Mouse (Mus musculus): ENCODE results near the gene Gm37240. TPM values are rescaled to one million over a fixed set of nuclear protein-coding genes. Genes with fewer than 3 reads are reported as not detected.
A peak's percentile ranks its signal among the peaks of the same experiment; 100 is the strongest.

The Gm37240 gene
- polyA plus RNA-seq, 1 experiment from 2014 or later = 0.82 TPM

GRCm38 (mm10) chr3:85282816-85283215, 604.5 kb downstream of the Gm37240 start:
- Histone ChIP-seq H3K4me1 (ENCODE audit: control insufficient read depth, insufficient read depth, low read length) (no peaks in the 10 kb centered on the region), H3K27ac (ENCODE audit: low read depth, low read length) (no peak overlapping the region), H3K9me3 (ENCODE audit: control insufficient read depth, low read length) (no peaks in the 10 kb centered on the region), H3K4me3 (ENCODE audit: low read depth, low read length) (no peak overlapping the region), H3K9ac (ENCODE audit: low read length) (no peak overlapping the region), H3K27me3 (ENCODE audit: control insufficient read depth, insufficient read depth, low read length) (no peaks in the 10 kb centered on the region), H3K4me2 (ENCODE audit: low read depth) (no peak overlapping the region), H3K36me3 (ENCODE audit: control insufficient read depth, insufficient read depth, low read length) (no peaks in the 10 kb centered on the region)
- ATAC-seq (ENCODE audit: insufficient read depth, low FRiP score, low TSS enrichment) (no peak), DNase-seq (ENCODE audit: low spot score) (no peak)
- 89% methylated on average over 5 of the region's 5 CpGs for WGBS

- Histone ChIP-seq H3K27me3 (ENCODE audit: control insufficient read depth, insufficient read depth, low read length) (no peaks in the 10 kb centered on the region), H3K9me3 (ENCODE audit: control insufficient read depth, low read length) (no peaks in the 10 kb centered on the region), H3K9ac (ENCODE audit: low read length) (no peak overlapping the region), H3K36me3 (ENCODE audit: control insufficient read depth, insufficient read depth, low read length) (no peaks in the 10 kb centered on the region), H3K4me2 (ENCODE audit: low read depth) (no peak overlapping the region), H3K4me1 (ENCODE audit: control insufficient read depth, insufficient read depth, low read length) (no peaks in the 10 kb centered on the region), H3K4me3 (ENCODE audit: low read depth, low read length) (no peak overlapping the region), H3K27ac (ENCODE audit: low read depth, low read length) (no peak overlapping the region)
- DNase-seq (ENCODE audit: low spot score) = peak; percentile 28
- no peak for ATAC-seq (ENCODE audit: insufficient read depth, low FRiP score, low TSS enrichment)
- WGBS = 55% methylated on average over 10 of the region's 10 CpGs
Measured at GRCm38 (mm10) chr3:85275075-85275474, 612.2 kb downstream of the Gm37240 start.

GRCm38 (mm10) chr3:85271491-85271890, 615.8 kb downstream of the Gm37240 start:
- no peak overlapping the region for H3K4me2 ChIP-seq (ENCODE audit: low read depth)
- no peaks in the 10 kb centered on the region for H3K27me3 ChIP-seq (ENCODE audit: control insufficient read depth, insufficient read depth, low read length)
- DNase-seq (ENCODE audit: low spot score) (no peak), ATAC-seq (ENCODE audit: insufficient read depth, low FRiP score, low TSS enrichment) (no peak)
- no peaks in the 10 kb centered on the region for H3K4me1 ChIP-seq (ENCODE audit: control insufficient read depth, insufficient read depth, low read length)
- H3K36me3 ChIP-seq (ENCODE audit: control insufficient read depth, insufficient read depth, low read length) = no peaks in the 10 kb centered on the region
- WGBS = 86% methylated on average over 2 of the region's 2 CpGs
- no peaks in the 10 kb centered on the region for H3K9me3 ChIP-seq (ENCODE audit: control insufficient read depth, low read length)
- H3K27ac ChIP-seq (ENCODE audit: low read depth, low read length) = no peak overlapping the region
- H3K9ac ChIP-seq (ENCODE audit: low read length) = no peak overlapping the region
- H3K4me3 ChIP-seq (ENCODE audit: low read depth, low read length) = no peak overlapping the region

GRCm38 (mm10) chr3:85264963-85265362, 622.4 kb downstream of the Gm37240 start:
- no peak overlapping the region for H3K27ac ChIP-seq (ENCODE audit: low read depth, low read length)
- no peaks in the 10 kb centered on the region for H3K9me3 ChIP-seq (ENCODE audit: control insufficient read depth, low read length)
- no peaks in the 10 kb centered on the region for H3K36me3 ChIP-seq (ENCODE audit: control insufficient read depth, insufficient read depth, low read length)
- DNase-seq (ENCODE audit: low spot score) (no peak), ATAC-seq (ENCODE audit: insufficient read depth, low FRiP score, low TSS enrichment) (no peak)
- no peak overlapping the region for H3K9ac ChIP-seq (ENCODE audit: low read length)
- whole genome bisulfite sequencing = 80% methylated on average over 2 of the region's 2 CpGs
- H3K4me2 ChIP-seq (ENCODE audit: low read depth) = no peak overlapping the region
- no peak overlapping the region for H3K4me3 ChIP-seq (ENCODE audit: low read depth, low read length)
- no peaks in the 10 kb centered on the region for H3K27me3 ChIP-seq (ENCODE audit: control insufficient read depth, insufficient read depth, low read length)
- no peaks in the 10 kb centered on the region for H3K4me1 ChIP-seq (ENCODE audit: control insufficient read depth, insufficient read depth, low read length)

- ATAC-seq (ENCODE audit: insufficient read depth, low FRiP score, low TSS enrichment) (no peak), DNase-seq (ENCODE audit: low spot score) (no peak)
- H3K4me2 ChIP-seq (ENCODE audit: low read depth) = no peak overlapping the region
- no peak overlapping the region for H3K4me3 ChIP-seq (ENCODE audit: low read depth, low read length)
- no peak overlapping the region for H3K27ac ChIP-seq (ENCODE audit: low read depth, low read length)
- no peaks in the 10 kb centered on the region for H3K27me3 ChIP-seq (ENCODE audit: control insufficient read depth, insufficient read depth, low read length)
- no peaks in the 10 kb centered on the region for H3K36me3 ChIP-seq (ENCODE audit: control insufficient read depth, insufficient read depth, low read length)
- no peaks in the 10 kb centered on the region for H3K9me3 ChIP-seq (ENCODE audit: control insufficient read depth, low read length)
- H3K4me1 ChIP-seq (ENCODE audit: control insufficient read depth, insufficient read depth, low read length) = no peaks in the 10 kb centered on the region
- WGBS = 74% methylated on average over 6 of the region's 6 CpGs
- no peak overlapping the region for H3K9ac ChIP-seq (ENCODE audit: low read length)
Measured at GRCm38 (mm10) chr3:85264546-85264945, 622.8 kb downstream of the Gm37240 start.

GRCm38 (mm10) chr3:85254526-85254925, 632.8 kb downstream of the Gm37240 start:
- Histone ChIP-seq H3K27me3 (ENCODE audit: control insufficient read depth, insufficient read depth, low read length) (no peaks in the 10 kb centered on the region), H3K4me3 (ENCODE audit: low read depth, low read length) (no peak overlapping the region), H3K9me3 (ENCODE audit: control insufficient read depth, low read length) (no peaks in the 10 kb centered on the region), H3K27ac (ENCODE audit: low read depth, low read length) (no peak overlapping the region), H3K9ac (ENCODE audit: low read length) (no peak overlapping the region), H3K4me1 (ENCODE audit: control insufficient read depth, insufficient read depth, low read length) (no peaks in the 10 kb centered on the region), H3K4me2 (ENCODE audit: low read depth) (no peak overlapping the region), H3K36me3 (ENCODE audit: control insufficient read depth, insufficient read depth, low read length) (no peaks in the 10 kb centered on the region)
- 89% methylated on average over 5 of the region's 5 CpGs for WGBS
- ATAC-seq (ENCODE audit: insufficient read depth, low FRiP score, low TSS enrichment) = no peak
- DNase-seq (ENCODE audit: low spot score) = no peak

GRCm38 (mm10) chr3:85251631-85252030, 635.7 kb downstream of the Gm37240 start:
- H3K27me3 ChIP-seq (ENCODE audit: control insufficient read depth, insufficient read depth, low read length) = no peaks in the 10 kb centered on the region
- H3K27ac ChIP-seq (ENCODE audit: low read depth, low read length) = no peak overlapping the region
- no peak for ATAC-seq (ENCODE audit: insufficient read depth, low FRiP score, low TSS enrichment)
- WGBS = 83% methylated on average over 6 of the region's 6 CpGs
- H3K4me1 ChIP-seq (ENCODE audit: control insufficient read depth, insufficient read depth, low read length) = no peaks in the 10 kb centered on the region
- no peak overlapping the region for H3K4me3 ChIP-seq (ENCODE audit: low read depth, low read length)
- no peak overlapping the region for H3K9ac ChIP-seq (ENCODE audit: low read length)
- H3K36me3 ChIP-seq (ENCODE audit: control insufficient read depth, insufficient read depth, low read length) = no peaks in the 10 kb centered on the region
- H3K9me3 ChIP-seq (ENCODE audit: control insufficient read depth, low read length) = no peaks in the 10 kb centered on the region
- no peak overlapping the region for H3K4me2 ChIP-seq (ENCODE audit: low read depth)
- DNase-seq (ENCODE audit: low spot score) = no peak

GRCm38 (mm10) chr3:85246131-85246530, 641.2 kb downstream of the Gm37240 start:
- no peaks in the 10 kb centered on the region for H3K27me3 ChIP-seq (ENCODE audit: control insufficient read depth, insufficient read depth, low read length)
- WGBS = 82% methylated on average over 3 of the region's 3 CpGs
- no peaks in the 10 kb centered on the region for H3K9me3 ChIP-seq (ENCODE audit: control insufficient read depth, low read length)
- no peak overlapping the region for H3K27ac ChIP-seq (ENCODE audit: low read depth, low read length)
- no peak overlapping the region for H3K9ac ChIP-seq (ENCODE audit: low read length)
- ATAC-seq (ENCODE audit: insufficient read depth, low FRiP score, low TSS enrichment) = no peak
- no peak for DNase-seq (ENCODE audit: low spot score)
- H3K4me2 ChIP-seq (ENCODE audit: low read depth) = no peak overlapping the region
- no peak overlapping the region for H3K4me3 ChIP-seq (ENCODE audit: low read depth, low read length)
- no peaks in the 10 kb centered on the region for H3K36me3 ChIP-seq (ENCODE audit: control insufficient read depth, insufficient read depth, low read length)
- no peaks in the 10 kb centered on the region for H3K4me1 ChIP-seq (ENCODE audit: control insufficient read depth, insufficient read depth, low read length)

GRCm38 (mm10) chr3:85236546-85236945, 650.8 kb downstream of the Gm37240 start:
- Histone ChIP-seq H3K4me2 (ENCODE audit: low read depth) (no peak overlapping the region), H3K27me3 (ENCODE audit: control insufficient read depth, insufficient read depth, low read length) (no peaks in the 10 kb centered on the region), H3K9ac (ENCODE audit: low read length) (no peak overlapping the region), H3K9me3 (ENCODE audit: control insufficient read depth, low read length) (no peaks in the 10 kb centered on the region), H3K36me3 (ENCODE audit: control insufficient read depth, insufficient read depth, low read length) (no peaks in the 10 kb centered on the region), H3K27ac (ENCODE audit: low read depth, low read length) (no peak overlapping the region), H3K4me3 (ENCODE audit: low read depth, low read length) (no peak overlapping the region), H3K4me1 (ENCODE audit: control insufficient read depth, insufficient read depth, low read length) (no peaks in the 10 kb centered on the region)
- no peak for ATAC-seq (ENCODE audit: insufficient read depth, low FRiP score, low TSS enrichment)
- 67% methylated on average over 3 of the region's 3 CpGs for WGBS
- DNase-seq (ENCODE audit: low spot score) = no peak

Data from neural tube, embryonic 11.5 days (tissue).